Mouse (Mus musculus): ENCODE data around the gene Gatc. TPM values are rescaled to one million over a fixed set of nuclear protein-coding genes. Genes with fewer than 3 reads are reported as not detected.

Gatc gene
- polyA plus RNA-seq, 1 experiment from 2014 or later: 51.5 TPM

DNA sequence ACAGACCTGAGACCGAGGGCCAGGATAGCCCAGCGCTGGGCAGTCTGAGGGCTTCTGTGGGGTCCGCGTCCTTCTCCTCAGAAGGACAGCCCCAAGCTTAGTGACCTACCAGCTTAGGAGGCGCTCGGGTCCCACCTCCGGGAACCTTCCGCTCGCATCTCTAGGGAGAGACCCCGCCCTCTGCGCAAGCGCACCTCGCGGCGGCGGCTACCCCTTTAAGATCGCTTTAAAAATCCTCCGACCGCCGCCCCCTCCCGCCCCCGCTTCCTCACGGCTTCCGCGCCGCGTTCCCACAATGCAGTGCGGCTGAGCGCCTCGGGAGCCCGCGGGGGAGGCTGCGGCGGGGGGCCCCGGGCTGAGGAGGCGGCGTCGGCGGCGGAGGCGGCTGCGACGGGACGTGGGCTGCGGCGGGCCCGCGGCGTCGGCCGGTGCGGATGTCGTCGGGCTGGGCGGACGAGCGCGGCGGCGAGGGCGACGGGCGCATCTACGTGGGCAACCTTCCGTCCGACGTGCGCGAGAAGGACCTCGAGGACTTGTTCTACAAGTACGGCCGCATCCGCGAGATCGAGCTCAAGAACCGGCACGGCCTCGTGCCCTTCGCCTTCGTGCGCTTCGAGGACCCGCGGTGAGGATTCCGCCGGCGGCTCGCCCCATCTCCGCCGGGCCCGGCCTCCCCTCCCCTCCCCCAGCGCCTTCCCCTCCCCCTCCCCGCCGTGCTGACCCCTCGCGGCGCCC, 13.9 kb downstream of the Gatc start, which contains the start of gene Srsf9:
TSS of gene Srsf9 (plus strand) at position 303 of the 735 bp plus-strand sequence.
- DNase-seq (ENCODE audit: low spot score): peak; percentile 98
- under 1% methylated on average over 82 of the region's 97 CpGs for WGBS
- Histone ChIP-seq H3K9me3 (ENCODE audit: control insufficient read depth, low read length) (no peaks in the 10 kb centered on the region), H3K27me3 (ENCODE audit: control insufficient read depth, insufficient read depth, low read length) (no peaks in the 10 kb centered on the region), H3K4me2 (ENCODE audit: low read depth, low read length, severe bottlenecking) (peak within 1 kb of the TSS; percentile 83), H3K36me3 (ENCODE audit: control insufficient read depth, insufficient read depth, low read length) (peaks cover 6% of the 10 kb centered on the region; the same call in 1 of the 2 replicates), H3K27ac (ENCODE audit: low read depth, low read length) (peak within 1 kb of the TSS; percentile 78), H3K4me1 (replicated peaks; ENCODE audit: control insufficient read depth, insufficient read depth, low read length) (peaks cover 9% of the 10 kb centered on the region), H3K4me3 (ENCODE audit: low read depth, low read length) (peak within 1 kb of the TSS; percentile 98), H3K9ac (ENCODE audit: low read length) (peak within 1 kb of the TSS; percentile 94)
- ATAC-seq (replicated peaks; ENCODE audit: low FRiP score): peak; percentile 94

DNA sequence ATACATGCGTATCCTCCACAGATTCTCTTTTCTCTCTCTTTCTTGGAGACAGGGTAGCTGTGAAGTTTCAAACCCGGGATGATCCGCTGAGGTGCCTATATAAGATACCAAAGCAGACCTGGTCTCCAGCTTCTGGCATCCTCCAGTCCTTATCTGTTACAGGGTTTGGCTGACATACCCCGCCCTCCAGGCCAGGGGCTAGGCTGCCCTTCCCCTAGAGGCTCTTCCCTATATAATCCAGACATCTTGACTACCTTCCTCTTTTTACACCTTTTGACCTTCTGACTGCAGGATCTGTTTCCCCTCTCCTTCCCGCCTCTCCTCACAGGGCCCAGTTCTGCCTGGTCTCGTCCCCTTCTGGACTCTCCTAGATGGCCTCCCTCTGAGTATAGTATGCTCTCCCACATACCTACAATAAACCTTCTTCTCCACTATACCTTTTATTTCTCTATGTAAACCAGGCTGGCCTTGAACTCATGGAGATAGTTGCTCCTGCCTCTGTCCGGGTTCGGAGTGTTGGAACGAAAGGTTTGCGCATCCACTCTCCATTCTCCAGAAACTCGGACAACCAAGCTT, 14.6 kb downstream of the Gatc start:
- ATAC-seq (replicated peaks; ENCODE audit: low FRiP score): peak; percentile 57; the same call in 1 of the 2 replicates

DNA sequence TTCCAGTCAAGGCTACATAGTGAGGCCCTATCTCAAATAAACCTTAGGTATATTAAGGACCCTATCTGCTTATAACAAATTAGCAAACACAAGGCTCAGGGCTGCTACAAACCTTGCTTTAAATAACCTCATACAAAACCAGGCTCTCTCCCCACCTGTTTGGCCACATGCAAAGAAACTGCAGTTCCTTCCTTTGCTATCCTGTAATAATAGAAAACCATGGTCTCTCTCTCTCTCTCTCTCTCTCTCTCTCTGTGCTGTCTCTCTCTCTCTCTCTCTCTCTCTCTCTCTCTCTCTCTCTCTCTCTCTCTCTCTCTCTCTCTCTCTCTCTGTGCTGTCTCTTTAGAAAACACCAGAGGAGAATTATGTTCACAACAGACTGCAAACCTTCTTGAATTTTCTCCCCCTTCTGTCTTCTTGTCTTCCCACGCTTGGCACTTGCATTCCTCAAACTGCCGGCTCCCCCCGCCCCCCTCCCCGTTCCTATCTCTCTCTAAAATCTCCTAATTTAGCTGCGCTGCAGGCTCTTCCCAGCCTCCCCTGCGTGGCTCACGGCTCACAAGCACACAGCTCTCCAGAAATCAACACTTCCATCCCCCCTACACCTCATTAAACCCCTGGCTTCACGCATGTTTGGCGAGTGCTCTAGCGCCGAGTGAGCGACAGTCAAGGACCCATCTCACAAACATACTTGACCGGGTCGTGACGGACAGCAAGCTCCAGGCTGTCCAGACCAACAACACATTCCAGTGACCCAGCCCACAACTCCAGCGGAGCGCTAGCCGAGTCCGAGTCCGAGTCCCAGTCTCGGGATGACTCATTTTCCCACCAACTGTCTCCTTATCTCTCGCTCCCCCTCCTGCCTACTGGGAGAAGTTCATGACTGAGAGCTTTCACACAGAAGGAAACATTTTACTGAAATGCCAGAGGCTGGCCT, 21.7 kb downstream of the Gatc start:
- WGBS: under 1% methylated on average over 22 of the region's 22 CpGs
- peak overlapping the region; percentile 47 for H3K9ac ChIP-seq (ENCODE audit: low read length)
- peak; percentile 79 for DNase-seq (ENCODE audit: low spot score)
- no peaks in the 10 kb centered on the region for H3K9me3 ChIP-seq (ENCODE audit: control insufficient read depth, low read length)
- peak overlapping the region; percentile 25; the same call in 1 of the 2 replicates for H3K27ac ChIP-seq (ENCODE audit: low read depth, low read length)
- peak overlapping the region; percentile 25 for H3K4me3 ChIP-seq (ENCODE audit: low read depth, low read length)
- no peaks in the 10 kb centered on the region for H3K36me3 ChIP-seq (ENCODE audit: control insufficient read depth, insufficient read depth, low read length)
- H3K4me1 ChIP-seq (replicated peaks; ENCODE audit: control insufficient read depth, insufficient read depth, low read length): peaks cover 21% of the 10 kb centered on the region
- no peaks in the 10 kb centered on the region for H3K27me3 ChIP-seq (ENCODE audit: control insufficient read depth, insufficient read depth, low read length)
- H3K4me2 ChIP-seq (ENCODE audit: low read depth, low read length, severe bottlenecking): peak overlapping the region; percentile 66
- ATAC-seq (replicated peaks; ENCODE audit: low FRiP score): peak; percentile 36; the same call in 1 of the 2 replicates

More for the DNA sequence above, 14.6 kb downstream of the Gatc start:
- 30% methylated on average over 11 of the region's 11 CpGs for WGBS
- peak overlapping the region; percentile 83 for H3K4me2 ChIP-seq (ENCODE audit: low read depth, low read length, severe bottlenecking)
- H3K27me3 ChIP-seq (ENCODE audit: control insufficient read depth, insufficient read depth, low read length): no peaks in the 10 kb centered on the region
- no peak for DNase-seq (ENCODE audit: low spot score)
- H3K27ac ChIP-seq (ENCODE audit: low read depth, low read length): peak overlapping the region; percentile 78; the same call in 1 of the 2 replicates
- H3K4me3 ChIP-seq (ENCODE audit: low read depth, low read length): peak overlapping the region; percentile 98
- H3K4me1 ChIP-seq (replicated peaks; ENCODE audit: control insufficient read depth, insufficient read depth, low read length): peaks cover 9% of the 10 kb centered on the region
- peaks cover 5% of the 10 kb centered on the region; the same call in 1 of the 2 replicates for H3K36me3 ChIP-seq (ENCODE audit: control insufficient read depth, insufficient read depth, low read length)
- H3K9ac ChIP-seq (ENCODE audit: low read length): peak overlapping the region; percentile 94
- no peaks in the 10 kb centered on the region for H3K9me3 ChIP-seq (ENCODE audit: control insufficient read depth, low read length)

DNA sequence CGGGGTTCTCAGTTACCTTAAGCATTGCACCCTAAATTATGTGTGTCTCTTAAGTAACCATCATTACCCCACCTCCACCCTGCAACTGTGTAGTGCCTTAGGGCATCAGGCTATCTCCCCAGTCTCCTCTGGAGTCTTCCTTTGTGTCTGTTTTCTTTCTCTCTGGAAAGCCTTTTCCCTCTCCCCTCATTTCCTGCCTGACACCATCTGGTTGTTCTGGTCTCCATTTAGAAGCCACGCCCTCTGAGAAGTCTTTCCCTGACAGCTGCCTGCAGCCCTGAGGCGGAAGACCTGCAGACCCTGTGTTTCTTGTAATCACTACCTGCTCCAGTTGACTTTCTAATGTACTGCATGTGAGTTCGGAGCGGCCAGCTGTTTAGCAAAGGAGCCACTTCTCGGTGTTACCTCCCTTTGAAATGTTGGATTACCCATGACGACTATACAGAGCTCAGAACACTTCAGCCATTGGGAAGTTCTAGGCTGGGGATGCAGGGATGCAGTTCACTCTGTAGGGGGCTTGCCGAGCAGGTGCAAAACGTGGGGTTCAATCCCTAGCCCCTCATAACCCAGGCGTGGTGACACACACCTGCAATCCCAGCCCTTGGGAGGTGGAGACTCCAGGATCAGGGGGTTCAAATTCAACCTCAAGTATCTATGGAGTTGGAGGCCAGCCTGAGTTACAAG, 23.2 kb downstream of the Gatc start:
- Histone ChIP-seq H3K27ac (ENCODE audit: low read depth, low read length) (peak overlapping the region; percentile 20), H3K9me3 (ENCODE audit: control insufficient read depth, low read length) (no peaks in the 10 kb centered on the region), H3K36me3 (ENCODE audit: control insufficient read depth, insufficient read depth, low read length) (no peaks in the 10 kb centered on the region), H3K4me2 (ENCODE audit: low read depth, low read length, severe bottlenecking) (peak overlapping the region; percentile 13; the same call in 1 of the 2 replicates), H3K27me3 (ENCODE audit: control insufficient read depth, insufficient read depth, low read length) (no peaks in the 10 kb centered on the region), H3K4me3 (ENCODE audit: low read depth, low read length) (no peak overlapping the region), H3K4me1 (replicated peaks; ENCODE audit: control insufficient read depth, insufficient read depth, low read length) (peaks cover 21% of the 10 kb centered on the region), H3K9ac (ENCODE audit: low read length) (no peak overlapping the region)
- DNase-seq (ENCODE audit: low spot score): peak; percentile 69
- peak; percentile 60; the same call in 1 of the 2 replicates for ATAC-seq (replicated peaks; ENCODE audit: low FRiP score)
- 7% methylated on average over 10 of the region's 10 CpGs for WGBS

DNA sequence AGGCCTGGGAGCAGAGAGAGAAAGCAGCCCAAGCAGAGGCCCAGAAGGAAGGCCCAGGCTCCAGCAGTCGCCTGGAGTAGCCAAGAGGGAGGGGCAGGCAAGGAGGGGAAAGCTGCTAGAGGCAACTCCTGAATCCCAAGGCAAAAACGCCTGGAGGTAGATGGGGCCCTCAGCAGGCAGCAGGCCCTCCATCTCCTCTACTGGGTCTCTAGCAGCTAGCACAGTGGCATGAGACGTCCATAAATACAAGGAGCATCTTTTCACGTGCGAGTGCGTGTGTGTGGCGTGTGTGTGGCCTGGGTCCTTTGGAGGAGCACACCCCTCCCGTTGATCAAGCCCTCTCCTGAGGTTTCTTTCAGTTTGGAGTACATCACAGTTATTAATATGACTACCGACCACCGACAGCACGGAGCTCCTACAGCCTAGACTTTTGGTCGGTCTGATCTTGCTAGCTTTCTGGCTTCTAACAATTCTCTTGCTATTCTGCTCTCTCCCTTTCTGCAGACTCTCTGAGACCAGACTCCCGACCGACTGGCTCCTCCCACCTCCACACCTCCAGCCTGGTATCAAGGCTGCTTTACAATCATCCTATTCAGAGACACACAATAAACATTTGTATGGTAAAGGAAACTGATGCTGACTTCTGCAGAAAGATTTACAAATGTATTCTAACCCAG, 23.9 kb downstream of the Gatc start:
- DNase-seq (ENCODE audit: low spot score) (no peak), ATAC-seq (replicated peaks; ENCODE audit: low FRiP score) (no peak)
- no peaks in the 10 kb centered on the region for H3K36me3 ChIP-seq (ENCODE audit: control insufficient read depth, insufficient read depth, low read length)
- WGBS: 3% methylated on average over 14 of the region's 14 CpGs
- H3K4me3 ChIP-seq (ENCODE audit: low read depth, low read length): no peak overlapping the region
- H3K27me3 ChIP-seq (ENCODE audit: control insufficient read depth, insufficient read depth, low read length): no peaks in the 10 kb centered on the region
- H3K9ac ChIP-seq (ENCODE audit: low read length): peak overlapping the region; percentile 30
- H3K4me1 ChIP-seq (replicated peaks; ENCODE audit: control insufficient read depth, insufficient read depth, low read length): peaks cover 21% of the 10 kb centered on the region
- no peaks in the 10 kb centered on the region for H3K9me3 ChIP-seq (ENCODE audit: control insufficient read depth, low read length)
- peak overlapping the region; percentile 20 for H3K27ac ChIP-seq (ENCODE audit: low read depth, low read length)
- no peak overlapping the region for H3K4me2 ChIP-seq (ENCODE audit: low read depth, low read length, severe bottlenecking)

DNA sequence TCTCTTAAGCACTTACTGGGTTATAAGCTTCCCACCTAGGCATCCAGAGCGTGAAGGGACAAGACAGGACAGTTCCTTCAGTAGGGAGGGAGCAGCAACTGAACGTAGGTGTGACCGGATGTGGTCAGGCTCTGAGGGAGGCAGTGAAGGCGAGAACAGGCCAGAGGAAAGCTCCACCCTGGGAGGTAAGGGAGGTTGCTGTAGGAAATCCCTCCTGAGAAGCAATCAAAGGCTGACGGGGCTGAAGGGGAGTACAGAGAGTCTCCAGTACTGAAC, 27.4 kb downstream of the Gatc start:
- no peak overlapping the region for H3K4me3 ChIP-seq (ENCODE audit: low read depth, low read length)
- DNase-seq (ENCODE audit: low spot score) (no peak), ATAC-seq (replicated peaks; ENCODE audit: low FRiP score) (no peak)
- WGBS: 42% methylated on average over 5 of the region's 5 CpGs
- no peaks in the 10 kb centered on the region for H3K36me3 ChIP-seq (ENCODE audit: control insufficient read depth, insufficient read depth, low read length)
- no peak overlapping the region for H3K4me2 ChIP-seq (ENCODE audit: low read depth, low read length, severe bottlenecking)
- H3K27ac ChIP-seq (ENCODE audit: low read depth, low read length): no peak overlapping the region
- no peaks in the 10 kb centered on the region for H3K27me3 ChIP-seq (ENCODE audit: control insufficient read depth, insufficient read depth, low read length)
- no peak overlapping the region for H3K9ac ChIP-seq (ENCODE audit: low read length)
- no peaks in the 10 kb centered on the region for H3K9me3 ChIP-seq (ENCODE audit: control insufficient read depth, low read length)
- peaks cover 10% of the 10 kb centered on the region for H3K4me1 ChIP-seq (replicated peaks; ENCODE audit: control insufficient read depth, insufficient read depth, low read length)

DNA sequence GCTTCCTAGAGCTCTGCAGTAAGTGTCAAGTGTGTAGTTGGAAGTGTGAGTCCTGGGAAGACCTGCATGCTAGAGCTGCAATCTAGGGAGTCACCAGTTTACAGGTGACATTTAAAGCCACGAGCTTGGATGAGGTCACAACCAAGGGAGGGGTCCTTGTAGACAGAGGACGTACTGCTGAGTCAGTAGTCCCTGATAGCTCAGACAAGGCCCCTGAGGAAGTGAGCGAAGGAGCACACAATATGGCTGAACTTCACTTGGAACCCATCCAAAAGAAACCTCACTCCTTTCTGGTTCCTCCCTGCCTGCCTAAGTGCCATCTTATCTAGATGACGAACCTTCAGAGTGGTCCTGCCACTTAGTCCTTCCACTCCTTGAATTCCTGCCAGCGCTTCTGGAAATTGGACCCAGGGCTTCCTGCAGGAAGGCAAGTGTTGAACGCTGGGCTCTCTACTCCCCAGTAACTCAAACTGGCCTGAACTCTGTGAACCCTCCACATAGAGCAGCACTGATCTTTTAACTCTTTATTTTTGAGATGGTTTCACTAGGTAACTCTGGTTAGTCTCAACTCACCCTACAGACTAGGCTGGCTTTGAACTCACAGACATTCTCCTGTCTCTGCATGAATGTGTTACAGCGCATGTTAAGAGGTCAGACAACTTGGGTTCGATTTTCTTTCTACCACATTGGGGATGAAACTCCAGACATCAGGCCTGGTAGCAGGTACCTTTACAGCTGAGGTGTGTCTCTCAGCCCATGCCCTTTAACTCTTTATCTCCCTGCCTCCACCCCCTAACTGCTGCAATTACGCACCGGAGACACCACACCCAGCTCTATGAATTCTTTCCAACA, 27.9 kb downstream of the Gatc start:
- no peaks in the 10 kb centered on the region for H3K27me3 ChIP-seq (ENCODE audit: control insufficient read depth, insufficient read depth, low read length)
- no peak overlapping the region for H3K9ac ChIP-seq (ENCODE audit: low read length)
- H3K4me1 ChIP-seq (replicated peaks; ENCODE audit: control insufficient read depth, insufficient read depth, low read length): peaks cover 9% of the 10 kb centered on the region
- 82% methylated on average over 10 of the region's 10 CpGs for WGBS
- no peak overlapping the region for H3K27ac ChIP-seq (ENCODE audit: low read depth, low read length)
- H3K36me3 ChIP-seq (ENCODE audit: control insufficient read depth, insufficient read depth, low read length): no peaks in the 10 kb centered on the region
- no peak overlapping the region for H3K4me3 ChIP-seq (ENCODE audit: low read depth, low read length)
- DNase-seq (ENCODE audit: low spot score) (no peak), ATAC-seq (replicated peaks; ENCODE audit: low FRiP score) (no peak)
- no peaks in the 10 kb centered on the region for H3K9me3 ChIP-seq (ENCODE audit: control insufficient read depth, low read length)
- no peak overlapping the region for H3K4me2 ChIP-seq (ENCODE audit: low read depth, low read length, severe bottlenecking)

Measured in forebrain, embryonic 11.5 days (tissue).